Comparison of ENCODE assay signal across 13 mouse cellular contexts in genomic region chr14:66561715-66562114, GRCm38 (mm10).
"Had no signal": no experiment of that assay in that cellular context is flagged by ENCODE, and none has a peak within 500 bp of the region (broad histone marks: within the 10 kb centered on the region; RNA-seq: fewer than 3 reads in every experiment).

No protein-coding gene starts in this region.

- DNase-seq: kidney, adult 8-10 months; kidney, postnatal 36 days; layer of hippocampus, adult 9-11 months; liver; liver, embryonic 13.5 days; lung, adult 18-20 months; lung, postnatal 4 days; thymus, postnatal 36 days had no signal

- H3K27ac ChIP-seq: limb, embryonic 12.5 days; liver, embryonic 13.5 days; midbrain, embryonic 13.5 days; neural tube, embryonic 12.5 days; stomach, embryonic 15.5 days had no signal

- H3K27me3 ChIP-seq: limb, embryonic 12.5 days; liver, embryonic 13.5 days; midbrain, embryonic 13.5 days; neural tube, embryonic 12.5 days; stomach, embryonic 15.5 days had no signal

- H3K9ac ChIP-seq: limb, embryonic 12.5 days; liver, embryonic 13.5 days; midbrain, embryonic 13.5 days; neural tube, embryonic 12.5 days; stomach, embryonic 15.5 days had no signal

- H3K4me2 ChIP-seq: limb, embryonic 12.5 days; liver, embryonic 13.5 days; midbrain, embryonic 13.5 days; neural tube, embryonic 12.5 days; stomach, embryonic 15.5 days had no signal

- H3K4me3 ChIP-seq: limb, embryonic 12.5 days; liver, embryonic 13.5 days; midbrain, embryonic 13.5 days; neural tube, embryonic 12.5 days; stomach, embryonic 15.5 days had no signal

- H3K4me1 ChIP-seq: limb, embryonic 12.5 days; liver, embryonic 13.5 days; neural tube, embryonic 12.5 days; stomach, embryonic 15.5 days had no signal

- ATAC-seq: intestine, postnatal 0 days; midbrain, embryonic 13.5 days had no signal

- H3K9me3 ChIP-seq: limb, embryonic 12.5 days; liver, embryonic 13.5 days; midbrain, embryonic 13.5 days; neural tube, embryonic 12.5 days; stomach, embryonic 15.5 days had no signal

- H3K36me3 ChIP-seq: limb, embryonic 12.5 days; liver, embryonic 13.5 days; midbrain, embryonic 13.5 days; neural tube, embryonic 12.5 days; stomach, embryonic 15.5 days had no signal
